ENCODE assay signal across 8 mouse cellular contexts in genomic region chr5:141240841-141241543, GRCm38 (mm10). TPM values are rescaled to one million over a fixed set of nuclear protein-coding genes. Genes with fewer than 3 reads are reported as not detected.
DNase-seq lines count a peak whose midpoint lies in the region; ATAC-seq and TF ChIP-seq lines count a peak whose summit lies in the region.

Gene Sdk1 (plus strand): TSS chr5:141241490.

- no peak for ATAC-seq in erythroblast, adult 5-6 weeks (replicated peaks; ENCODE audit: low FRiP score, poor library complexity, severe bottlenecking)
- peak; percentile 96 for ATAC-seq in embryonic facial prominence, embryonic 15.5 days (ENCODE audit: insufficient number of reproducible peaks, low FRiP score, low TSS enrichment, low read depth)
- ATAC-seq in kidney, embryonic 14.5 days (ENCODE audit: low FRiP score, low TSS enrichment): peak; percentile 93
- ATAC-seq in limb, embryonic 14.5 days (ENCODE audit: low FRiP score, low read depth): peak; percentile 95
- ATAC-seq in midbrain, embryonic 16.5 days: peak; percentile 95

- H3K4me2 ChIP-seq in embryonic facial prominence, embryonic 15.5 days (replicated peaks): peak within 1 kb of the TSS; percentile 97
- H3K4me2 ChIP-seq in kidney, embryonic 14.5 days (replicated peaks; ENCODE audit: low read depth, low read length): peak within 1 kb of the TSS; percentile 95
- peak within 1 kb of the TSS; percentile 96 for H3K4me2 ChIP-seq in limb, embryonic 14.5 days (replicated peaks; ENCODE audit: low read depth, low read length, severe bottlenecking)
- H3K4me2 ChIP-seq in midbrain, embryonic 16.5 days (ENCODE audit: low read length): peak within 1 kb of the TSS; percentile 81

- peak; percentile 93 for DNase-seq in heart, embryonic 10.5 days (ENCODE audit: low spot score)
- DNase-seq in limb, embryonic 14.5 days (ENCODE audit: low spot score): peak; percentile 96
- peak; percentile 65 to 91 for DNase-seq in spleen, postnatal 10 days (ENCODE audit: low spot score in 2 of 2)

- peaks cover 53% of the 10 kb centered on the region for H3K27me3 ChIP-seq in erythroblast, embryonic 14.5 days (ENCODE audit: control insufficient read depth)
- peaks cover 30% of the 10 kb centered on the region for H3K27me3 ChIP-seq in embryonic facial prominence, embryonic 15.5 days
- peaks cover 33% of the 10 kb centered on the region for H3K27me3 ChIP-seq in heart, embryonic 10.5 days (ENCODE audit: insufficient read depth, poor library complexity, severe bottlenecking)
- peaks cover 18% of the 10 kb centered on the region; the same call in 1 of the 2 replicates for H3K27me3 ChIP-seq in kidney, embryonic 14.5 days (ENCODE audit: control insufficient read depth, insufficient read depth, low read length)
- peaks cover 16% of the 10 kb centered on the region for H3K27me3 ChIP-seq in limb, embryonic 14.5 days (ENCODE audit: control insufficient read depth, insufficient read depth, low read length)
- peaks cover 7% of the 10 kb centered on the region; the same call in 1 of the 2 replicates for H3K27me3 ChIP-seq in midbrain, embryonic 16.5 days (ENCODE audit: control insufficient read depth, insufficient read depth, low read depth, low read length)

- TF ChIP-seq POLR2A in limb, embryonic 14.5 days (IDR thresholded peaks at IDR 0.05; ENCODE audit: borderline replicate concordance, extremely low read depth, insufficient read depth, insufficient read length): no peak

- H3K36me3 ChIP-seq in erythroblast, embryonic 14.5 days (ENCODE audit: control insufficient read depth): no peaks in the 10 kb centered on the region
- no peaks in the 10 kb centered on the region for H3K36me3 ChIP-seq in embryonic facial prominence, embryonic 15.5 days
- no peaks in the 10 kb centered on the region for H3K36me3 ChIP-seq in heart, embryonic 10.5 days
- H3K36me3 ChIP-seq in kidney, embryonic 14.5 days (ENCODE audit: control insufficient read depth, insufficient read depth, low read length): no peaks in the 10 kb centered on the region
- H3K36me3 ChIP-seq in limb, embryonic 14.5 days (ENCODE audit: control insufficient read depth, insufficient read depth, low read length): no peaks in the 10 kb centered on the region
- no peaks in the 10 kb centered on the region for H3K36me3 ChIP-seq in midbrain, embryonic 16.5 days (ENCODE audit: control insufficient read depth, insufficient read depth, low read length)

- H3K9me3 ChIP-seq in erythroblast, embryonic 14.5 days (ENCODE audit: control insufficient read depth, low read length): peaks cover 3% of the 10 kb centered on the region; the same call in 1 of the 2 replicates
- no peaks in the 10 kb centered on the region for H3K9me3 ChIP-seq in embryonic facial prominence, embryonic 15.5 days (replicated peaks)
- no peaks in the 10 kb centered on the region for H3K9me3 ChIP-seq in heart, embryonic 10.5 days
- H3K9me3 ChIP-seq in kidney, embryonic 14.5 days (ENCODE audit: control insufficient read depth, low read length): no peaks in the 10 kb centered on the region
- H3K9me3 ChIP-seq in limb, embryonic 14.5 days (ENCODE audit: control insufficient read depth, low read length): no peaks in the 10 kb centered on the region
- no peaks in the 10 kb centered on the region for H3K9me3 ChIP-seq in midbrain, embryonic 16.5 days (replicated peaks; ENCODE audit: control insufficient read depth, low read length, poor library complexity, severe bottlenecking)

- 0 out of 2 replicates have a peak within 1 kb of the TSS, but pooled peaks have one; percentile 19 for H3K27ac ChIP-seq in embryonic facial prominence, embryonic 15.5 days (replicated peaks)
- H3K27ac ChIP-seq in heart, embryonic 10.5 days: peak within 1 kb of the TSS; percentile 90
- no peak within 1 kb of the TSS for H3K27ac ChIP-seq in kidney, embryonic 14.5 days (ENCODE audit: low read depth, low read length)
- H3K27ac ChIP-seq in limb, embryonic 14.5 days (replicated peaks; ENCODE audit: low read depth, low read length): peak within 1 kb of the TSS; percentile 55; the same call in 1 of the 2 replicates
- peak within 1 kb of the TSS; percentile 72 for H3K27ac ChIP-seq in midbrain, embryonic 16.5 days (ENCODE audit: low read length)

- peak within 1 kb of the TSS; percentile 68 for H3K9ac ChIP-seq in embryonic facial prominence, embryonic 15.5 days
- peak within 1 kb of the TSS; percentile 79 for H3K9ac ChIP-seq in kidney, embryonic 14.5 days (ENCODE audit: low read depth, low read length)
- H3K9ac ChIP-seq in limb, embryonic 14.5 days (ENCODE audit: low read depth, low read length, severe bottlenecking): peak within 1 kb of the TSS; percentile 75
- H3K9ac ChIP-seq in midbrain, embryonic 16.5 days (ENCODE audit: low read depth, low read length): peak within 1 kb of the TSS; percentile 81

- H3K4me1 ChIP-seq in erythroblast, embryonic 14.5 days (ENCODE audit: control insufficient read depth): peaks cover 2% of the 10 kb centered on the region; the same call in 1 of the 2 replicates
- peaks cover 32% of the 10 kb centered on the region for H3K4me1 ChIP-seq in embryonic facial prominence, embryonic 15.5 days
- peaks cover 38% of the 10 kb centered on the region for H3K4me1 ChIP-seq in heart, embryonic 10.5 days
- H3K4me1 ChIP-seq in kidney, embryonic 14.5 days (ENCODE audit: control insufficient read depth, insufficient read depth, low read length): peaks cover 25% of the 10 kb centered on the region
- H3K4me1 ChIP-seq in limb, embryonic 14.5 days (ENCODE audit: control insufficient read depth, insufficient read depth, low read length): peaks cover 35% of the 10 kb centered on the region
- peaks cover 28% of the 10 kb centered on the region for H3K4me1 ChIP-seq in midbrain, embryonic 16.5 days (ENCODE audit: control insufficient read depth, insufficient read depth, low read length)

- WGBS in embryonic facial prominence, embryonic 15.5 days: under 1% methylated on average over 54 of the region's 77 CpGs
- WGBS in heart, embryonic 10.5 days: under 1% methylated on average over 75 of the region's 77 CpGs
- under 1% methylated on average over 69 of the region's 77 CpGs for WGBS in kidney, embryonic 14.5 days
- WGBS in limb, embryonic 14.5 days: under 1% methylated on average over 45 of the region's 77 CpGs
- under 1% methylated on average over 53 of the region's 77 CpGs for WGBS in midbrain, embryonic 16.5 days

- peak within 1 kb of the TSS; percentile 44 for H3K4me3 ChIP-seq in erythroblast, embryonic 14.5 days (replicated peaks)
- H3K4me3 ChIP-seq in embryonic facial prominence, embryonic 15.5 days (replicated peaks): peak within 1 kb of the TSS; percentile 66
- H3K4me3 ChIP-seq in heart, embryonic 10.5 days: peak within 1 kb of the TSS; percentile 86
- H3K4me3 ChIP-seq in kidney, embryonic 14.5 days (ENCODE audit: low read length): peak within 1 kb of the TSS; percentile 67
- peak within 1 kb of the TSS; percentile 66 for H3K4me3 ChIP-seq in limb, embryonic 14.5 days (replicated peaks; ENCODE audit: low read length)
- H3K4me3 ChIP-seq in midbrain, embryonic 16.5 days (ENCODE audit: low read depth, low read length): peak within 1 kb of the TSS; percentile 77

RNA-seq across cellular contexts. Expression of gene Sdk1, which starts in this region (rescaled TPM):
- polyA plus RNA-seq in erythroblast, embryonic 14.5 days (2012): not detected in 2 replicates
- not detected in 2 replicates for total RNA-seq in erythroblast, adult 5-6 weeks (2015; ENCODE audit: low replicate concordance)
- 0.14 TPM in 1 of 2 replicates, not detected in the other for total RNA-seq in erythroblast, adult 5-6 weeks (2017; ENCODE audit: low replicate concordance)
- 2.6 TPM in 2 replicates for polyA plus RNA-seq in embryonic facial prominence, embryonic 15.5 days (2015; fragmentation: Nextera tagmentation; extraction: Ambion mirVana)
- 3.1 and 4.6 TPM in 2 replicates for polyA plus RNA-seq in heart, embryonic 10.5 days (2016; fragmentation: Nextera tagmentation; extraction: Ambion mirVana)
- polyA plus RNA-seq in kidney, embryonic 14.5 days (2014; fragmentation: Nextera tagmentation; extraction: Ambion mirVana): 2.0 and 2.6 TPM in 2 replicates
- polyA plus RNA-seq in limb, embryonic 14.5 days (2012; rRNA removed): 7.2 and 8.3 TPM in 2 replicates
- 2.8 and 3.6 TPM in 2 replicates for polyA plus RNA-seq in limb, embryonic 14.5 days (2014; fragmentation: Nextera tagmentation; extraction: Ambion mirVana)
- 2.2 and 2.5 TPM in 2 replicates for polyA plus RNA-seq in midbrain, embryonic 16.5 days (2015; fragmentation: Nextera tagmentation; extraction: Ambion mirVana)
